Comparison of ENCODE assay signal across 14 mouse cellular contexts in the genomic region with DNA sequence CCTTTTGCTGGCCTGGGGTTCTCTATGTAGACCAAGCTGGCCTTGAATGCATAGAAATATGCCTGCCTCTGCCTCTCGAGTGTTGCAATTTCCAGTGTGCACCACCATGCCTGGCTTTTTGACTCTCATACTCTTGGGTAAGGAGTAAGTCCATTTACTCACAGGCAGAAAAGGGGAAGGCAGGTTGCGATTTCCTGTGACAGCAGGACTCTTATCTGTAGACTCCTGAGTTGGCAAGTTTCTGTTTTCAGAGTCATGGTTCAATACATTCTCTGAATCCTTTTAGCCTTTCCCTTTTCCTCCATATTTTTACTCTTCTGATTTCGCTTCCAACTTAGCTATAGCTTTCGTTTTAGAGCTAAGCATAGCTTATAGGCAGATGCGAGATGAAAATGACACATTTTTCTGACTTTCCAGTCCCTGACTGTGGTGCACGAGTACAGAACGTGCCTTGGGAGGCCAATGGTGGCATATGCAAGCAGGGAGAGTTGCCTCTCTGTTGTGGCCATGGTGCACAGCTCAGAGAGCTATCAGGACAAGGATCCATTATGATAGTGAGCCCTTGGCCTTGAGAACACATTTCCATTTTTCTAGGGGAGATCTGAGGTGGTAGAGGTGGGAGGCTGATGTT. TPM values are rescaled to one million over a fixed set of nuclear protein-coding genes. Genes with fewer than 3 reads are reported as not detected.
A peak's percentile ranks its signal among the peaks of the same experiment; 100 is the strongest.
DNase-seq lines count a peak whose midpoint lies in the region; ATAC-seq lines count a peak whose summit lies in the region.
"Had no signal": no experiment of that assay in that cellular context is flagged by ENCODE, and none has a peak within 500 bp of the region (broad histone marks: within the 10 kb centered on the region; RNA-seq: fewer than 3 reads in every experiment).

No protein-coding gene starts in this region.

- H3K27ac ChIP-seq in midbrain, embryonic 16.5 days (ENCODE audit: low read length): no peak overlapping the region
- H3K27ac ChIP-seq: heart, embryonic 15.5 days; midbrain, embryonic 15.5 days had no signal

- intact Hi-C loops in heart, postnatal 36 days (cut with DNase I): no loop called here

- no peak overlapping the region for H3K4me3 ChIP-seq in midbrain, embryonic 16.5 days (ENCODE audit: low read depth, low read length)
- H3K4me3 ChIP-seq: heart, embryonic 15.5 days; midbrain, embryonic 15.5 days had no signal

- H3K4me2 ChIP-seq in midbrain, embryonic 16.5 days (ENCODE audit: low read length): no peak overlapping the region
- H3K4me2 ChIP-seq: heart, embryonic 15.5 days; midbrain, embryonic 15.5 days had no signal

- no peaks in the 10 kb centered on the region for H3K36me3 ChIP-seq in midbrain, embryonic 16.5 days (ENCODE audit: control insufficient read depth, insufficient read depth, low read length)
- H3K36me3 ChIP-seq: heart, embryonic 15.5 days; midbrain, embryonic 15.5 days had no signal

- 93% methylated on average over 7 of the region's 7 CpGs for WGBS in midbrain, embryonic 16.5 days

- ATAC-seq in megakaryocyte progenitor cell, adult 5-6 weeks (replicated peaks; ENCODE audit: poor library complexity): peak; percentile 57
- no peak for ATAC-seq in midbrain, embryonic 16.5 days
- ATAC-seq: midbrain, embryonic 15.5 days had no signal

- peak; percentile 24 to 29 for DNase-seq in B cell, adult 2 months
- peak; percentile 91 for DNase-seq in MEL-GATA-1-ER (ENCODE audit: extremely low read depth, low read depth)
- DNase-seq in induced T-regulatory cell, adult 2 months (ENCODE audit: low read depth): peak; percentile 49
- DNase-seq in cerebellum, postnatal 14 days: no peak
- DNase-seq in frontal cortex, postnatal 14 days (ENCODE audit: low spot score in 2 of 2): no peak
- DNase-seq in heart, postnatal 36 days: no peak
- DNase-seq: embryo, embryonic 11 days; kidney, postnatal 10 days; lung, adult 2 months; thymus, adult 2 months had no signal

- H3K4me1 ChIP-seq in midbrain, embryonic 16.5 days (ENCODE audit: control insufficient read depth, insufficient read depth, low read length): peaks cover 12% of the 10 kb centered on the region

- H3K9me3 ChIP-seq in midbrain, embryonic 16.5 days (replicated peaks; ENCODE audit: control insufficient read depth, low read length, poor library complexity, severe bottlenecking): no peaks in the 10 kb centered on the region
- H3K9me3 ChIP-seq: heart, embryonic 15.5 days; midbrain, embryonic 15.5 days had no signal

- H3K27me3 ChIP-seq in midbrain, embryonic 16.5 days (ENCODE audit: control insufficient read depth, insufficient read depth, low read depth, low read length): no peaks in the 10 kb centered on the region
- H3K27me3 ChIP-seq: heart, embryonic 15.5 days; midbrain, embryonic 15.5 days had no signal

- no peak overlapping the region for H3K9ac ChIP-seq in midbrain, embryonic 16.5 days (ENCODE audit: low read depth, low read length)
- H3K9ac ChIP-seq: heart, embryonic 15.5 days; midbrain, embryonic 15.5 days had no signal

RNA-seq across cellular contexts. Expression of gene Herc1, which starts 2.7 kb away (rescaled TPM):
- total RNA-seq in megakaryocyte progenitor cell, adult 5-6 weeks (2015): 33.4 and 39.9 TPM in 2 replicates
- total RNA-seq in megakaryocyte progenitor cell, adult 5-6 weeks (2017): 41.7 and 60.1 TPM in 2 replicates
- 46.8 and 53.2 TPM in 2 replicates for polyA plus RNA-seq in midbrain, embryonic 16.5 days (2015; fragmentation: Nextera tagmentation; extraction: Ambion mirVana)
- 10 to 100 TPM; 36.8 to 40.2 TPM for total RNA-seq in heart, postnatal 36 days (2021)

Comparison
In these comparisons a context has a peak if more than half of its experiments do, and no peak if none do; other contexts are left out.
1. DNase-seq: peak in B cell, adult 2 months (2 of 2), MEL-GATA-1-ER (single experiment) and induced T-regulatory cell, adult 2 months (single experiment); none in cerebellum, postnatal 14 days (0 of 2), frontal cortex, postnatal 14 days (0 of 2) and heart, postnatal 36 days (0 of 2).